Mouse (Mus musculus) embryo, embryonic 10 days (tissue): Measurements from ENCODE around the gene Dnaaf5.
A peak's percentile ranks its signal among the peaks of the same experiment; 100 is the strongest.

Experiments used
- DNase-seq: peaks from one replicate; pipeline ENCODE4 v3.0.0-alpha.2; 2015; ENCODE audit warnings: low spot score

Gene Dnaaf5

GRCm38 (mm10) chr5:139141326-139141725 is 8.7 kb upstream of the Dnaaf5 start:
- no peak for DNase-seq

GRCm38 (mm10) chr5:139143890-139144289 is 6.1 kb upstream of the Dnaaf5 start:
- no peak for DNase-seq

- DNase-seq = no peak
Observed at GRCm38 (mm10) chr5:139145726-139146125, 4.3 kb upstream of the Dnaaf5 start.

- DNase-seq = no peak
Observed at GRCm38 (mm10) chr5:139146476-139147075, 3.4 kb upstream of the Dnaaf5 start.

GRCm38 (mm10) chr5:139147178-139148078 is 2.6 kb upstream of the Dnaaf5 start:
- no peak for DNase-seq

GRCm38 (mm10) chr5:139149006-139149672 is 884 bp upstream of the Dnaaf5 start:
- DNase-seq = no peak

- DNase-seq = peak; percentile 37
Observed at GRCm38 (mm10) chr5:139150603-139151031, 594 bp downstream of the Dnaaf5 start.

- no peak for DNase-seq
Observed at GRCm38 (mm10) chr5:139160899-139161298, 10.9 kb downstream of the Dnaaf5 start.

- no peak for DNase-seq
Observed at GRCm38 (mm10) chr5:139161632-139162031, 11.6 kb downstream of the Dnaaf5 start.

- no peak for DNase-seq
Observed at GRCm38 (mm10) chr5:139166781-139167361, 16.8 kb downstream of the Dnaaf5 start.

GRCm38 (mm10) chr5:139167548-139167947 is 17.5 kb downstream of the Dnaaf5 start:
- no peak for DNase-seq

- no peak for DNase-seq
Observed at GRCm38 (mm10) chr5:139171929-139172328, 21.9 kb downstream of the Dnaaf5 start.

GRCm38 (mm10) chr5:139174141-139174540 is 24.1 kb downstream of the Dnaaf5 start:
- DNase-seq = peak; percentile 23

- peak; percentile 14 for DNase-seq
Observed at GRCm38 (mm10) chr5:139174556-139175547, 24.8 kb downstream of the Dnaaf5 start.

GRCm38 (mm10) chr5:139178895-139179631 is 29.0 kb downstream of the Dnaaf5 start:
- DNase-seq = peak; percentile 91

- no peak for DNase-seq
Observed at GRCm38 (mm10) chr5:139183131-139183530, 33.1 kb downstream of the Dnaaf5 start.

GRCm38 (mm10) chr5:139183601-139184000 is 33.6 kb downstream of the Dnaaf5 start:
- no peak for DNase-seq

- DNase-seq = no peak
Observed at GRCm38 (mm10) chr5:139184897-139185296, 34.9 kb downstream of the Dnaaf5 start.

GRCm38 (mm10) chr5:139189726-139190125 is 39.7 kb downstream of the Dnaaf5 start:
- DNase-seq = no peak

GRCm38 (mm10) chr5:139190958-139191357 is 40.9 kb downstream of the Dnaaf5 start:
- DNase-seq = no peak
